ENCODE assay signal across 8 mouse cellular contexts in genomic region chr11:67080168-67080567, GRCm38 (mm10). TPM values are rescaled to one million over a fixed set of nuclear protein-coding genes. Genes with fewer than 3 reads are reported as not detected.
DNase-seq lines count a peak whose midpoint lies in the region; ATAC-seq and TF ChIP-seq lines count a peak whose summit lies in the region.

No protein-coding gene starts in this region.

- TF ChIP-seq CTCF in CH12.LX (conservative IDR thresholded peaks at IDR 0.05 in 1 of 2, IDR thresholded peaks at IDR 0.05 in 1 of 2; ENCODE audit: low read depth in 2 of 2, low read length in 2 of 2) = peak; percentile 82 to 97
- peak; percentile 77 for TF ChIP-seq CTCF in brain, embryonic 14.5 days (IDR thresholded peaks at IDR 0.05; ENCODE audit: borderline replicate concordance, extremely low read depth, insufficient read depth, insufficient read length)
- peak; percentile 79 for TF ChIP-seq CTCF in midbrain, postnatal 0 days (IDR thresholded peaks at IDR 0.05)
- peak; percentile 82 for TF ChIP-seq CTCF in stomach, postnatal 0 days (IDR thresholded peaks at IDR 0.05; ENCODE audit: low read depth)

- H3K27me3 ChIP-seq in CH12.LX (replicated peaks) = peaks cover 53% of the 10 kb centered on the region
- peaks cover 21% of the 10 kb centered on the region for H3K27me3 ChIP-seq in intestine, embryonic 14.5 days (replicated peaks; ENCODE audit: control insufficient read depth, insufficient read depth, low read length)
- H3K27me3 ChIP-seq in midbrain, postnatal 0 days (ENCODE audit: insufficient read depth, low read length) = 0 out of 2 replicates have a peak, but pooled peaks cover 7% of the 10 kb centered on the region
- H3K27me3 ChIP-seq in stomach, postnatal 0 days (ENCODE audit: control insufficient read depth, insufficient read depth, low read length) = no peaks in the 10 kb centered on the region

- WGBS in intestine, embryonic 14.5 days = 8% methylated on average over 3 of the region's 3 CpGs
- 7% methylated on average over 3 of the region's 3 CpGs for WGBS in midbrain, postnatal 0 days
- 5% methylated on average over 3 of the region's 3 CpGs for WGBS in stomach, postnatal 0 days

- ATAC-seq in erythroblast, adult 5-6 weeks (replicated peaks; ENCODE audit: low FRiP score, poor library complexity, severe bottlenecking) = peak; percentile 69; the same call in 1 of the 2 replicates
- ATAC-seq in intestine, embryonic 14.5 days (replicated peaks; ENCODE audit: low FRiP score, low TSS enrichment, low read depth) = 0 out of 2 replicates have a peak, but pooled peaks have one; percentile 28
- peak; percentile 38; the same call in 1 of the 2 replicates for ATAC-seq in midbrain, postnatal 0 days (ENCODE audit: low FRiP score)
- peak; percentile 58; the same call in 1 of the 2 replicates for ATAC-seq in stomach, postnatal 0 days (ENCODE audit: low FRiP score, low TSS enrichment)

- H3K79me2 ChIP-seq in CH12.LX (replicated peaks; ENCODE audit: control insufficient read depth, extremely low read depth, insufficient read depth, poor library complexity, severe bottlenecking) = no peaks in the 10 kb centered on the region

- H3K36me3 ChIP-seq in CH12.LX (replicated peaks in 1 of 2; ENCODE audit: control insufficient read depth in 1 of 2, insufficient read depth in 1 of 2, low read length in 1 of 2) = no peaks in the 10 kb centered on the region
- no peaks in the 10 kb centered on the region for H3K36me3 ChIP-seq in intestine, embryonic 14.5 days (ENCODE audit: control insufficient read depth, insufficient read depth, low read length)
- H3K36me3 ChIP-seq in midbrain, postnatal 0 days (ENCODE audit: insufficient read depth, low read length) = no peaks in the 10 kb centered on the region
- no peaks in the 10 kb centered on the region for H3K36me3 ChIP-seq in stomach, postnatal 0 days (ENCODE audit: control insufficient read depth, insufficient read depth, low read length)

- no peak for TF ChIP-seq EP300 in CH12.LX (IDR thresholded peaks at IDR 0.05; ENCODE audit: low read length)
- no peak for TF ChIP-seq EP300 in stomach, postnatal 0 days (optimal IDR thresholded peaks at IDR 0.05)

- peak overlapping the region; percentile 86 for H3K4me2 ChIP-seq in CH12.LX (ENCODE audit: insufficient read depth, low read depth, poor library complexity, severe bottlenecking)
- H3K4me2 ChIP-seq in intestine, embryonic 14.5 days (ENCODE audit: low read length) = no peak overlapping the region
- H3K4me2 ChIP-seq in midbrain, postnatal 0 days (ENCODE audit: low read depth, low read length, poor library complexity, severe bottlenecking) = no peak overlapping the region
- no peak overlapping the region for H3K4me2 ChIP-seq in stomach, postnatal 0 days (replicated peaks; ENCODE audit: low read depth)

- H3K4me3 ChIP-seq in CH12.LX (replicated peaks in 1 of 3; ENCODE audit: low read depth in 2 of 3, low read length in 2 of 3, poor library complexity in 1 of 3) = no peak overlapping the region
- H3K4me3 ChIP-seq in intestine, embryonic 14.5 days (ENCODE audit: low read depth, low read length) = no peak overlapping the region
- no peak overlapping the region for H3K4me3 ChIP-seq in midbrain, postnatal 0 days (ENCODE audit: low read depth, low read length)
- H3K4me3 ChIP-seq in stomach, postnatal 0 days (ENCODE audit: low read depth, low read length) = no peak overlapping the region

- DNase-seq in 3T3-L1 (ENCODE audit: low read depth, low spot score) (peak; percentile 80), CH12.LX (ENCODE audit: extremely low read depth) (peak; percentile 74), liver (peak; percentile 53)
- peak; percentile 86 for DNase-seq in brain, embryonic 14.5 days (ENCODE audit: low read depth)
- peak; percentile 73 for DNase-seq in intestine, embryonic 14.5 days (ENCODE audit: low spot score)
- peak; percentile 81 for DNase-seq in midbrain, postnatal 0 days (ENCODE audit: low spot score)
- peak; percentile 52 for DNase-seq in stomach, postnatal 0 days (ENCODE audit: low spot score)

- TF ChIP-seq RAD21 in CH12.LX (IDR thresholded peaks at IDR 0.05; ENCODE audit: low read depth, low read length) = peak; percentile 26

- peaks cover 8 to 27% of the 10 kb centered on the region in 2 experiments for H3K4me1 ChIP-seq in CH12.LX (ENCODE audit: control insufficient read depth in 1 of 2, insufficient read depth in 2 of 2)
- H3K4me1 ChIP-seq in intestine, embryonic 14.5 days (replicated peaks; ENCODE audit: control insufficient read depth, insufficient read depth, low read length) = 0 out of 2 replicates have a peak, but pooled peaks cover 4% of the 10 kb centered on the region
- no peaks in the 10 kb centered on the region for H3K4me1 ChIP-seq in midbrain, postnatal 0 days (ENCODE audit: insufficient read depth, low read length)
- H3K4me1 ChIP-seq in stomach, postnatal 0 days (replicated peaks; ENCODE audit: control insufficient read depth, insufficient read depth) = no peaks in the 10 kb centered on the region; the same call in 1 of the 2 replicates

- TF ChIP-seq POLR2A in CH12.LX (IDR thresholded peaks at IDR 0.05; ENCODE audit: low read depth, low read length) = no peak
- no peak for TF ChIP-seq POLR2A in brain, embryonic 14.5 days (IDR thresholded peaks at IDR 0.05; ENCODE audit: borderline replicate concordance, extremely low read depth, insufficient read depth, insufficient read length, poor library complexity, severe bottlenecking)

- no peaks in the 10 kb centered on the region for H3K9me3 ChIP-seq in CH12.LX (replicated peaks; ENCODE audit: low read length)
- H3K9me3 ChIP-seq in intestine, embryonic 14.5 days (ENCODE audit: control insufficient read depth, low read length) = no peaks in the 10 kb centered on the region
- H3K9me3 ChIP-seq in midbrain, postnatal 0 days (ENCODE audit: low read length) = no peaks in the 10 kb centered on the region
- no peaks in the 10 kb centered on the region for H3K9me3 ChIP-seq in stomach, postnatal 0 days (ENCODE audit: control insufficient read depth, low read length)

- H3K27ac ChIP-seq in CH12.LX (ENCODE audit: insufficient read depth, low read depth) = no peak overlapping the region
- H3K27ac ChIP-seq in intestine, embryonic 14.5 days (ENCODE audit: low read depth) = no peak overlapping the region
- no peak overlapping the region for H3K27ac ChIP-seq in midbrain, postnatal 0 days (ENCODE audit: low read depth, low read length)
- H3K27ac ChIP-seq in stomach, postnatal 0 days (replicated peaks) = no peak overlapping the region

- no peak overlapping the region for H3K9ac ChIP-seq in CH12.LX (ENCODE audit: insufficient read depth, low read depth)
- no peak overlapping the region for H3K9ac ChIP-seq in intestine, embryonic 14.5 days (ENCODE audit: low read length)
- H3K9ac ChIP-seq in midbrain, postnatal 0 days (replicated peaks; ENCODE audit: low read length, poor library complexity, severe bottlenecking) = no peak overlapping the region
- no peak overlapping the region for H3K9ac ChIP-seq in stomach, postnatal 0 days (ENCODE audit: low read length)

- dilution Hi-C loops in CH12.LX (cut with MboI; ENCODE audit: extremely low pct_ligation_motif_present, extremely low pct_unique_long_range_greater_than_20kb, low sequenced_read_pairs) = no loop called here

- in situ Hi-C loops in CH12.LX (cut with MboI; ENCODE audit: low pct_ligation_motif_present, low pct_unique_long_range_greater_than_20kb, low sequenced_read_pairs) = loop anchor here (5.0 kb wide), 1 partner anchor 53 kb away; the partner anchor contains the start of gene Tmem220

RNA-seq across cellular contexts. Expression of gene Myh3, which starts 2.1 kb away (rescaled TPM):
- total RNA-seq in CH12.LX (2012; rRNA removed) (0.55 and 0.64 TPM in 2 replicates), CH12.LX (2014; rRNA removed) (0.08 and 0.12 TPM in 2 replicates)
- 0.26 and 0.29 TPM in 2 replicates for polyA plus RNA-seq in CH12.LX (2012; ENCODE audit: insufficient read length, low read depth)
- 1.2 and 1.4 TPM in 2 replicates for polyA plus RNA-seq in brain, embryonic 14.5 days (2012; rRNA removed)
- not detected in 2 replicates for total RNA-seq in erythroblast, adult 5-6 weeks (2015; ENCODE audit: low replicate concordance)
- not detected in 2 replicates for total RNA-seq in erythroblast, adult 5-6 weeks (2017; ENCODE audit: low replicate concordance)
- polyA plus RNA-seq in intestine, embryonic 14.5 days (2014; fragmentation: Nextera tagmentation; extraction: Ambion mirVana) = 0.30 and 0.46 TPM in 2 replicates
- total RNA-seq in midbrain, postnatal 0 days (2014; rRNA removed) = 0.24 and 1.2 TPM in 2 replicates
- 0.13 and 0.25 TPM in 2 replicates for polyA plus RNA-seq in midbrain, postnatal 0 days (2015; fragmentation: Nextera tagmentation; extraction: Ambion mirVana)
- 0.91 and 1.5 TPM in 2 replicates for polyA plus RNA-seq in stomach, postnatal 0 days (2015; fragmentation: Nextera tagmentation; extraction: Ambion mirVana)

RNA-seq across cellular contexts. Expression of gene Sco1, which starts 27.7 kb away (rescaled TPM):
- total RNA-seq in CH12.LX (2012; rRNA removed) (20.4 and 23.0 TPM in 2 replicates), CH12.LX (2014; rRNA removed) (32.7 and 35.9 TPM in 2 replicates)
- polyA plus RNA-seq in CH12.LX (2012; ENCODE audit: insufficient read length, low read depth) = 15.4 and 18.7 TPM in 2 replicates
- polyA plus RNA-seq in brain, embryonic 14.5 days (2012; rRNA removed) = 5.6 and 7.5 TPM in 2 replicates
- 2.7 and 2.9 TPM in 2 replicates for total RNA-seq in erythroblast, adult 5-6 weeks (2015; ENCODE audit: low replicate concordance)
- total RNA-seq in erythroblast, adult 5-6 weeks (2017; ENCODE audit: low replicate concordance) = 4.0 and 4.9 TPM in 2 replicates
- 18.1 and 20.4 TPM in 2 replicates for polyA plus RNA-seq in intestine, embryonic 14.5 days (2014; fragmentation: Nextera tagmentation; extraction: Ambion mirVana)
- 11.2 and 12.4 TPM in 2 replicates for total RNA-seq in midbrain, postnatal 0 days (2014; rRNA removed)
- 13.2 and 14.7 TPM in 2 replicates for polyA plus RNA-seq in midbrain, postnatal 0 days (2015; fragmentation: Nextera tagmentation; extraction: Ambion mirVana)
- polyA plus RNA-seq in stomach, postnatal 0 days (2015; fragmentation: Nextera tagmentation; extraction: Ambion mirVana) = 14.5 and 15.2 TPM in 2 replicates

RNA-seq across cellular contexts. Expression of gene Adprm, which starts 27.8 kb away (rescaled TPM):
- total RNA-seq in CH12.LX (2012; rRNA removed) = 31.2 and 36.4 TPM in 2 replicates
- total RNA-seq in CH12.LX (2014; rRNA removed) = 51.0 and 53.8 TPM in 2 replicates
- 43.4 and 56.7 TPM in 2 replicates for polyA plus RNA-seq in CH12.LX (2012; ENCODE audit: insufficient read length, low read depth)
- 28.8 and 33.5 TPM in 2 replicates for polyA plus RNA-seq in brain, embryonic 14.5 days (2012; rRNA removed)
- total RNA-seq in erythroblast, adult 5-6 weeks (2015; ENCODE audit: low replicate concordance) = 9.6 and 13.2 TPM in 2 replicates
- total RNA-seq in erythroblast, adult 5-6 weeks (2017; ENCODE audit: low replicate concordance) = 8.3 and 8.5 TPM in 2 replicates
- 25.3 and 28.2 TPM in 2 replicates for polyA plus RNA-seq in intestine, embryonic 14.5 days (2014; fragmentation: Nextera tagmentation; extraction: Ambion mirVana)
- total RNA-seq in midbrain, postnatal 0 days (2014; rRNA removed) = 23.7 and 28.6 TPM in 2 replicates
- 25.9 and 28.1 TPM in 2 replicates for polyA plus RNA-seq in midbrain, postnatal 0 days (2015; fragmentation: Nextera tagmentation; extraction: Ambion mirVana)
- 17.3 and 17.4 TPM in 2 replicates for polyA plus RNA-seq in stomach, postnatal 0 days (2015; fragmentation: Nextera tagmentation; extraction: Ambion mirVana)

RNA-seq across cellular contexts. Expression of gene Tmem220, which starts 55.2 kb away (rescaled TPM):
- total RNA-seq in CH12.LX (2012; rRNA removed) (0.08 and 0.30 TPM in 2 replicates), CH12.LX (2014; rRNA removed) (0.34 and 0.36 TPM in 2 replicates)
- 1.5 and 1.6 TPM in 2 replicates for polyA plus RNA-seq in CH12.LX (2012; ENCODE audit: insufficient read length, low read depth)
- 0.45 and 0.93 TPM in 2 replicates for polyA plus RNA-seq in brain, embryonic 14.5 days (2012; rRNA removed)
- total RNA-seq in erythroblast, adult 5-6 weeks (2015; ENCODE audit: low replicate concordance) = not detected in 2 replicates
- not detected in 2 replicates for total RNA-seq in erythroblast, adult 5-6 weeks (2017; ENCODE audit: low replicate concordance)
- polyA plus RNA-seq in intestine, embryonic 14.5 days (2014; fragmentation: Nextera tagmentation; extraction: Ambion mirVana) = 1.1 and 1.2 TPM in 2 replicates
- total RNA-seq in midbrain, postnatal 0 days (2014; rRNA removed) = 0.11 and 0.28 TPM in 2 replicates
- 0.50 and 0.93 TPM in 2 replicates for polyA plus RNA-seq in midbrain, postnatal 0 days (2015; fragmentation: Nextera tagmentation; extraction: Ambion mirVana)
- polyA plus RNA-seq in stomach, postnatal 0 days (2015; fragmentation: Nextera tagmentation; extraction: Ambion mirVana) = 3.7 and 4.9 TPM in 2 replicates
